Mouse (Mus musculus) cerebellum, adult 2 months (tissue): ENCODE measurements around the gene Slc35b4.

Experiments used
- CTCF ChIP-seq: fragments of 200-500 bp; IDR thresholded peaks from 2 replicates; pipeline ENCODE4 v1.5.1; 2011; ENCODE audit warnings: low read depth, mild to moderate bottlenecking, control low read depth, low read length, moderate library complexity, borderline replicate concordance; ENCODE audit not compliant: insufficient read depth
- POLR2A ChIP-seq: fragments of 200-500 bp; IDR thresholded peaks from 2 replicates; pipeline ENCODE4 v1.6.1; 2011; ENCODE audit warnings: low read length, control low read depth, borderline replicate concordance; ENCODE audit not compliant: insufficient read depth

- no peak for TF ChIP-seq CTCF
- no peak for TF ChIP-seq POLR2A
These were observed 34.0 kb downstream of the Slc35b4 start for GRCm38 (mm10) chr6:34142931-34143330.
